Mouse (Mus musculus) small intestine, adult 2 months (tissue): Measurements from ENCODE around the gene Atp13a2.

Source experiments
- CTCF ChIP-seq: fragments of 200-500 bp; IDR thresholded peaks from 2 replicates; pipeline ENCODE4 v1.5.1; 2012; ENCODE audit warnings: low read depth, mild to moderate bottlenecking, control low read depth, inconsistent platforms, low read length, moderate library complexity, mixed read lengths; ENCODE audit not compliant: insufficient replicate concordance, insufficient read length; ENCODE audit errors: extremely low read depth
- POLR2A ChIP-seq: fragments of 200-500 bp; IDR thresholded peaks from 2 replicates; pipeline ENCODE4 v1.6.1; 2012; ENCODE audit warnings: low read depth, mild to moderate bottlenecking, control low read depth, inconsistent platforms, low read length, moderate library complexity

DNA sequence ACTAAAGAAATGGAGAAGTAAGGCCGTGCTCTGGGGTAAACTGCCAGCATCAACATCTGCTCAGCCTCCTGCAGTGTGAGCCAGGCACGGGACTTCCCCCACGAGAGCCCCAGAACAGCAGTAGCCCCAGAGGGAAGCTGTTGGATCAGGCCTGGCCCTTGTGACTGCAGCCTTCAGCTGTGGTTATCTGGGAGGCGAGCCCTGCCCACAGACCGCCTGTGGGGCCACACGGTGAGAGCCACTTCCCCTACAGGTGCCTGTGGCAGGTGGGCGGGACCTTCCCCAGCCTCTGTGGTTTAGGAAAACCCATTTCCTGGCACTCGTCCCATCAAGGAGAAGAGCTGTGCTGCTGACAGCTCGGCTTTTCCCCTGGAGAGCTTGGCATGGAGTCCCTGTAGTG is 3.2 kb upstream of the Atp13a2 start:
- TF ChIP-seq POLR2A (no peak), CTCF (no peak)
